Mouse (Mus musculus) embryonic facial prominence, embryonic 10.5 days (tissue): ENCODE measurements around the gene Gp1ba. TPM values are rescaled to one million over a fixed set of nuclear protein-coding genes. Genes with fewer than 3 reads are reported as not detected.

Source experiments
- DNase-seq: peaks from one replicate; pipeline ENCODE4 v3.0.0-alpha.2; 2017; ENCODE audit warnings: low spot score
- H3K27ac ChIP-seq: fragments of 300-500 bp; sonication (generic); replicated peaks from 2 replicates; pipeline ENCODE4 v1.5.1; 2016; ENCODE audit warnings: mild to moderate bottlenecking
- H3K27me3 ChIP-seq: fragments of 300-500 bp; sonication (generic); replicated peaks from 2 replicates; pipeline ENCODE4 v1.6.1; 2016; ENCODE audit warnings: low read depth, mild to moderate bottlenecking; ENCODE audit not compliant: poor library complexity, severe bottlenecking
- H3K36me3 ChIP-seq: fragments of 300-500 bp; sonication (generic); replicated peaks from 2 replicates; pipeline ENCODE4 v1.6.1; 2016; ENCODE audit warnings: mild to moderate bottlenecking, moderate library complexity
- H3K4me1 ChIP-seq: fragments of 300-500 bp; sonication (generic); 2 replicates; pipeline ENCODE4 v1.6.1; 2016
- H3K4me3 ChIP-seq: fragments of 300-500 bp; sonication (generic); 2 replicates; pipeline ENCODE4 v1.5.1; 2016; ENCODE audit warnings: mild to moderate bottlenecking, moderate library complexity
- H3K9me3 ChIP-seq: fragments of 300-500 bp; sonication (generic); 2 replicates; pipeline ENCODE4 v1.6.1; 2016; ENCODE audit warnings: mild to moderate bottlenecking
- WGBS: fragments of 180-500 bp; shearing (Covaris S2); methylation state at CpG from one replicate; pipeline ENCODE4 v1.1.7; 2016; 5-methylcytosine and 5-hydroxymethylcytosine counted together
- polyA plus RNA-seq: library from polyadenylated mRNA; unstranded; fragments of >200 nt; fragmentation: Nextera tagmentation; extraction: Ambion mirVana; gene quantifications from 2 replicates; pipeline ENCODE4 v1.2.1, GENCODE M21; 2016

The Gp1ba gene
- polyA plus RNA-seq, 1 experiment from 2014 or later: 0.76 TPM

GRCm38 (mm10) chr11:70637764-70638163, 1.2 kb upstream of the Gp1ba start:
- Histone ChIP-seq H3K27ac (no peak overlapping the region), H3K4me1 (no peaks in the 10 kb centered on the region), H3K36me3 (peaks cover 4% of the 10 kb centered on the region), H3K27me3 (no peaks in the 10 kb centered on the region), H3K9me3 (no peaks in the 10 kb centered on the region), H3K4me3 (no peak overlapping the region)
- WGBS: 94% methylated on average over 1 of the region's 1 CpGs
- no peak for DNase-seq

- no peak for DNase-seq
- no peaks in the 10 kb centered on the region for H3K4me1 ChIP-seq
- 94% methylated on average over 1 of the region's 1 CpGs for WGBS
- no peak overlapping the region for H3K27ac ChIP-seq
- H3K4me3 ChIP-seq: no peak overlapping the region
- peaks cover 9% of the 10 kb centered on the region for H3K36me3 ChIP-seq
- no peaks in the 10 kb centered on the region for H3K27me3 ChIP-seq
- H3K9me3 ChIP-seq: no peaks in the 10 kb centered on the region
Observed at GRCm38 (mm10) chr11:70638293-70638692, 629 bp upstream of the Gp1ba start.

DNA sequence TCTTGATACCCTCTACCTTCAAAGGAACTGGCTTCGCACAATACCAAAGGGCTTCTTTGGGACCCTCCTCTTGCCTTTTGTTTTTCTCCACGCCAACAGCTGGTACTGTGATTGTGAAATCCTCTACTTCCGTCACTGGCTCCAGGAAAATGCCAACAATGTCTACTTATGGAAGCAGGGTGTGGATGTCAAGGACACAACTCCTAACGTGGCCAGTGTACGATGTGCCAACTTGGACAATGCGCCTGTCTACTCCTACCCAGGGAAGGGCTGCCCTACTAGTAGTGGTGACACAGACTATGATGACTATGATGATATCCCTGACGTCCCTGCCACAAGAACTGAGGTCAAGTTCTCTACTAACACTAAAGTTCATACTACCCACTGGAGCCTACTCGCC, 1.1 kb downstream of the Gp1ba start:
- Histone ChIP-seq H3K4me3 (no peak overlapping the region), H3K36me3 (peaks cover 25% of the 10 kb centered on the region), H3K4me1 (no peaks in the 10 kb centered on the region), H3K27me3 (no peaks in the 10 kb centered on the region), H3K27ac (no peak overlapping the region), H3K9me3 (no peaks in the 10 kb centered on the region)
- DNase-seq: no peak
- 85% methylated on average over 8 of the region's 8 CpGs for WGBS

DNA sequence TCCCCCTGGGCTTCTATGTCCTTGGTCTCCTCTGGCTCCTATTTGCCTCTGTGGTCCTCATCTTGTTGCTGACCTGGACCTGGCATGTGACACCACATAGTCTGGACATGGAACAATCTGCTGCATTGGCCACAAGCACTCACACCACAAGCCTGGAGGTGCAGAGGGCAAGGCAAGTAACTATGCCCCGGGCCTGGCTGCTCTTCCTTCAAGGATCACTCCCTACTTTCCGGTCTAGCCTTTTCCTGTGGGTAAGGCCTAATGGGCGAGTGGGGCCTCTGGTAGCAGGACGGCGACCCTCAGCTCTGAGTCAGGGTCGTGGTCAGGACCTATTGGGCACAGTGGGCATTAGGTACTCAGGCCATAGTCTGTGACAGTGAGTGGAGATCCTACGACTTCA, 2.3 kb downstream of the Gp1ba start:
- Histone ChIP-seq H3K9me3 (no peaks in the 10 kb centered on the region), H3K4me3 (no peak overlapping the region), H3K27me3 (no peaks in the 10 kb centered on the region), H3K27ac (no peak overlapping the region), H3K4me1 (peaks cover 13% of the 10 kb centered on the region), H3K36me3 (peaks cover 35% of the 10 kb centered on the region)
- no peak for DNase-seq
- WGBS: 86% methylated on average over 7 of the region's 7 CpGs

DNA sequence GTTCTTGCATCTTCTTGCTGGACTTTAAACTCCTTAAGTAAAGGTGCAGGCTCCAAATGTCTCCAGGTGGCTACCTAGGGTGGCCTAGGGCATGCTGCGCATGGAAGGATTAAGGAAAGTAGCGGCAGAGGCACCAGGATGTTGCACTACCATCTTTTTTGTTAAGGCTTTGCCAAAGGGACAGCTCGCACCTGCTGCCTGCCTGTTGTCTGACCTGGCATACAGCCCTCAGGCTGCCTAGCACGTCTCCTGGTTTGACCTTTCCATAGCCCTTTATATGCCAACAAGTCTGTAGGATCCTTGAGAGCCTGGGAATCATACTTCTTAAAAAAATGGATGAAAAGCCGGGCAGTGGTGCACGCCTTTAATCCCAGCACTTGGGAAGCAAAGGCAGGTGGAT, 4.1 kb downstream of the Gp1ba start:
- Histone ChIP-seq H3K27ac (no peak overlapping the region), H3K36me3 (peaks cover 35% of the 10 kb centered on the region), H3K4me1 (peaks cover 22% of the 10 kb centered on the region), H3K4me3 (0 out of 2 replicates have a peak overlapping the region, but pooled peaks have one; percentile 4), H3K27me3 (no peaks in the 10 kb centered on the region), H3K9me3 (no peaks in the 10 kb centered on the region)
- no peak for DNase-seq
- WGBS: 91% methylated on average over 6 of the region's 6 CpGs

GRCm38 (mm10) chr11:70644564-70645103, 5.7 kb downstream of the Gp1ba start:
- H3K4me1 ChIP-seq: peaks cover 38% of the 10 kb centered on the region
- DNase-seq: no peak
- no peak overlapping the region for H3K27ac ChIP-seq
- peak overlapping the region; percentile 11; the same call in 1 of the 2 replicates for H3K4me3 ChIP-seq
- H3K36me3 ChIP-seq: peaks cover 49% of the 10 kb centered on the region
- no peaks in the 10 kb centered on the region for H3K9me3 ChIP-seq
- no peaks in the 10 kb centered on the region for H3K27me3 ChIP-seq
- WGBS: 93% methylated on average over 8 of the region's 8 CpGs

DNA sequence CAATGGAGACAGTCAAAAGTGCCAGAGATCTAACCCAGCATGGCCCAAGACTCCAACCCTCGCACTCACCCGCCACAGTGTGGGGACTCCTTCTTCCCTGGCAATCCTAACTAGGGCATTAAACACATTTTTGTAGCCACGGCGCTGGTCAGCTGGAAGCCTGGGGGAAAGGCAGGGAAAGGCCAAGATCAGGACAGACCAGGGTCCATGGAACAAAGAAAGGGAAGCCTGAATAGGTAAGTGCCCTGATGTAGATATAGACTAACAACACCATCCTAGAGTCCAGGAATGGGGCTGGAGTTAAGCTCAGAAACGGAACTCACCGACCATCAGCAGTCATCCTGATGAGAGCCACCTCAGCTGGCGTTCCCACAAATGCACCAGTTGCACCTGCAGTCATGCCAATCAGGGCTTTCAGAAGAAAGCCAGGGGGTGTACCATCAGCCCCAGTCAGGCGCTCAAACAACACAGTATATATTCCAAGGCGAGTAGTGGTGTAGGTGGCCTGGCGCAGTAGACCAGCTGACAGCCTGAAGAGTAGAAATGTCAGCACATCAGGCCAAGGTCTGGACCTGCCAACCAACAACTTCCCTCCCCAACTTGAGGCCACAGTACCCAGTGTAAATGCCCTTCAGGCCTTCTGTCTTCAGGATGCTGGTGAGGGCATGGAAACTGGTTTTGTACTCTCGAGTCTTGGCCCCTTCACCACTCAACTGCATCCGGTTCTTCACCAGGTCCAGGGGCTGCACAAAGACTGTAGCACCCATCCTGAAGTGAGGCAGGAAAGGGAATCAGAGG, 6.7 kb downstream of the Gp1ba start:
- H3K27ac ChIP-seq: peak overlapping the region; percentile 93

GRCm38 (mm10) chr11:70646259-70646555, 7.3 kb downstream of the Gp1ba start:
- Histone ChIP-seq H3K27ac (peak overlapping the region; percentile 93), H3K4me1 (peaks cover 51% of the 10 kb centered on the region), H3K36me3 (peaks cover 65% of the 10 kb centered on the region), H3K4me3 (peak overlapping the region; percentile 84), H3K9me3 (no peaks in the 10 kb centered on the region), H3K27me3 (no peaks in the 10 kb centered on the region)
- 29% methylated on average over 3 of the region's 3 CpGs for WGBS
- DNase-seq: no peak

More for the DNA sequence above, 6.7 kb downstream of the Gp1ba start:
- Histone ChIP-seq H3K27me3 (no peaks in the 10 kb centered on the region), H3K4me3 (peak overlapping the region; percentile 84), H3K4me1 (peaks cover 46% of the 10 kb centered on the region), H3K36me3 (peaks cover 59% of the 10 kb centered on the region), H3K9me3 (no peaks in the 10 kb centered on the region)
- WGBS: 89% methylated on average over 12 of the region's 12 CpGs
- no peak for DNase-seq

DNA sequence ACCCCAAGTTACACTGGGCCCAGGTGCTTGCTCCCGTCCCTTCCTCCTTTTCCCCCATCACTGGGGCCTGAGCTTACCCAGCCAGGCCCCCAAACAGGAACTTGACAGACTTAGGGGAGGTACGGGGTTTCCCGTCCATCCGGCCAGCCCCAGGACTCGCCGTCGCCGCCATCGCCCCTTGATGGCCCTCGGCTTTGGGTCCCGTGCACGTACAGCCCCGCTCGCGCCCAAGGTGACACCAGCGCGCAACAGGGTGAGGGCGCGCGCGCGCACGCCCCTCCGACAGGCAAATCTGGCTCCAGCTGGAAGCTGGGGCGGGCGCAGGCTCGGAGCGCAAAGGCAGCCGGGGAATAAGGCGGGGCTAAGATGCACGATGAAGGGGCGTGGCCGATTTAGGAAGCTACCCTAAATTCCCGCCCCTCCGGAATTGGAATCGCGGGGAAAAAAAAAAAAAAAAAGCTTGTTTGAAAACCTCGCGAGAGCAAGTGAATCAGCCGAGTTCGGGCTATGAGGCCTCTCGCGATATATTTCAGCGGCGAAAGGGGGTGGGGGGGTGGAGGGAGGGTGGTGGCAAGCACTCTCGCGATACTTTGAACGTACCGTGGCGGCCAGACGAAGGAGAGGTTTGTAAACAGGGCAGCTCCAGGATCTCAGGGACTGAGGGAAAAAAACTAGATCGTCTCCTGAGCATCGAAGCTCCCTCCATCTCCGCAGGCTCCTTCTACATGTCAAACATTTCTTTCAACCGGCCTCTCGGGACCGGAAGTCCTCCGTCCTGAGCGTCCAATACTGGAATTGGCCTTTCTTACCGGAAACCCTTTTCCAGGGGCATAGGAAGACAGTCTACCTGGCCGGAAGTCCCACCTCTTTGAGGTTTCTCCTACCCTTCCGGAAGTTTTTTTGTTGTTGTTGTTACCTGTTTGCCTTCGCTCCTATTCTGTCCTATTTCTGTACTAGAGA, 8.0 kb downstream of the Gp1ba start, which contains the start of the genes Rnf167 and Slc25a11:
Rnf167 (plus strand) TSS at position 545 of the 960 bp plus-strand sequence.
Slc25a11 (minus strand) TSS at position 789 of the 960 bp plus-strand sequence.
- peaks cover 57% of the 10 kb centered on the region for H3K4me1 ChIP-seq
- peak within 1 kb of the TSS; percentile 84 for H3K4me3 ChIP-seq
- peak within 1 kb of the TSS; percentile 93 for H3K27ac ChIP-seq
- peaks cover 72% of the 10 kb centered on the region for H3K36me3 ChIP-seq
- no peaks in the 10 kb centered on the region for H3K9me3 ChIP-seq
- peak; percentile 98 for DNase-seq
- under 1% methylated on average over 63 of the region's 63 CpGs for WGBS
- H3K27me3 ChIP-seq: no peaks in the 10 kb centered on the region

DNA sequence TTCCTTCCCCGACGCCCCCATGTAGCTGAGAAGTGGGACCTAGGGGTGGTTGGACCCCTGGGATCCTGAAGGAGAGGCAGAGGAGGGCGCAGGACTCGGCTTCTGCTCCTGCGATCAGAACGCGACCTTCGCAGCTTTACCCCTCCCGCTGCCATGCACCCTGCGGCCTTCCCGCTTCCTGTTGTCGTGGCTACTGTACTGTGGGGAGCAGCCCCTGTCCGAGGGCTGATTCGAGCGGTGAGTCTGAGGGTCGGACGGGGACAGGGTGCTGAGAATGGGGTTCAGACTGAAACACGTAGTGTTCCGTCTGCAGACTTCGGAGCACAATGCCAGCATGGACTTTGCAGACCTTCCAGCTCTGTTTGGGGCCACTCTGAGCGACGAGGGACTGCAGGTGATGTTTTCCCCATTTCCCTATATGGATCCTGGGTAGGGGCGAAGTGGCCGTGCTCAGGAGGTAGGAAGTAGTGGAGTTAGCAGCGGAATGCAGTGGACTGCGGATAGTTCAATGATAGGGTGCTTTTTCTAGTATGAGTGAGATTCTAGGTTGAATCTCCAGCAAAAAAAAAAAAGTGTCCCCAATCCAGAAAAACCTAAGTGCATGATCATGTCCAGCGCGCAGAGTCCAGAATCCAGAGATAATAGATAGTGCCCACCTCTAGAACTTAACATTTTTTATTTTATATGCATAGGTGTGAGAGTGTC, 8.9 kb downstream of the Gp1ba start:
- DNase-seq: peak; percentile 48
- Histone ChIP-seq H3K27me3 (no peaks in the 10 kb centered on the region), H3K27ac (peak overlapping the region; percentile 93), H3K36me3 (peaks cover 76% of the 10 kb centered on the region), H3K4me1 (peaks cover 66% of the 10 kb centered on the region), H3K4me3 (peak overlapping the region; percentile 84), H3K9me3 (no peaks in the 10 kb centered on the region)
- WGBS: 4% methylated on average over 28 of the region's 28 CpGs

- Histone ChIP-seq H3K9me3 (no peaks in the 10 kb centered on the region), H3K27ac (peak overlapping the region; percentile 93; the same call in 1 of the 2 replicates), H3K36me3 (peaks cover 74% of the 10 kb centered on the region), H3K4me3 (peak overlapping the region; percentile 84), H3K27me3 (no peaks in the 10 kb centered on the region), H3K4me1 (peaks cover 69% of the 10 kb centered on the region)
- 85% methylated on average over 4 of the region's 4 CpGs for WGBS
- no peak for DNase-seq
Observed at GRCm38 (mm10) chr11:70648512-70648911, 9.6 kb downstream of the Gp1ba start.
